In genomic region chr6:97200437-97200836, GRCm38 (mm10) we compare ENCODE assay signal across 1 mouse cellular context.
TF ChIP-seq lines count a peak whose summit lies in the region.

No protein-coding gene starts in this region.

TF ChIP-seq in CH12.LX, 34 proteins besides CTCF, POLR2A, EP300 and RAD21 (continued from another document):
- TF ChIP-seq ZNF384 (IDR thresholded peaks at IDR 0.05; ENCODE audit: low read depth, low read length): peak; percentile 45; the same call in 1 of the 2 replicates
- TF ChIP-seq NELFE (IDR thresholded peaks at IDR 0.05; ENCODE audit: low read depth, low read length): peak; percentile 32; the same call in 1 of the 2 replicates
- no peak; the same call in 1 of the 2 replicates for TF ChIP-seq MXI1 (IDR thresholded peaks at IDR 0.05; ENCODE audit: low read depth, low read length)
